Mouse (Mus musculus) spleen, adult 2 months (tissue): ENCODE measurements around the gene Calcb.
"Not testable (repeated sequence)": the region's sequence is repeated elsewhere in the genome, so short reads cannot be mapped to it uniquely, and the experiment has no call there.

ENCODE experiments used
- CTCF ChIP-seq: fragments of 200-500 bp; IDR thresholded peaks from 2 replicates; pipeline ENCODE4 v1.5.1; 2011; ENCODE audit warnings: mild to moderate bottlenecking, inconsistent platforms; ENCODE audit not compliant: insufficient read depth, insufficient read length, insufficient replicate concordance; ENCODE audit errors: extremely low read depth
- POLR2A ChIP-seq: fragments of 200-500 bp; IDR thresholded peaks from 2 replicates; pipeline ENCODE4 v1.6.1; 2011; ENCODE audit warnings: low read depth, low read length, inconsistent platforms

GRCm38 (mm10) chr7:114729696-114730095 is 11.3 kb downstream of the Calcb start:
- peak; percentile 16; the same call in 1 of the 2 replicates for TF ChIP-seq CTCF
- TF ChIP-seq POLR2A = not testable (repeated sequence)
